Mouse (Mus musculus) heart, embryonic 12.5 days (tissue): ENCODE measurements around the gene Pck2. TPM values are rescaled to one million over a fixed set of nuclear protein-coding genes. Genes with fewer than 3 reads are reported as not detected.

Experiments
- ATAC-seq: fragments of 200-750 bp; cut with Nextera tagmentation; 2 replicates; pipeline ENCODE4 v1.8.0; 2017; ENCODE audit warnings: moderate TSS enrichment, moderate library complexity; ENCODE audit not compliant: insufficient number of reproducible peaks, low FRiP score
- H3K27ac ChIP-seq: fragments of 300-500 bp; sonication (generic); 2 replicates; pipeline ENCODE4 v1.5.1; 2016; ENCODE audit warnings: mild to moderate bottlenecking, moderate library complexity; ENCODE audit not compliant: poor library complexity, severe bottlenecking
- H3K27me3 ChIP-seq: fragments of 300-500 bp; sonication (generic); replicated peaks from 2 replicates; pipeline ENCODE4 v1.6.1; 2016; ENCODE audit warnings: mild to moderate bottlenecking, moderate library complexity
- H3K36me3 ChIP-seq: fragments of 300-500 bp; sonication (generic); 2 replicates; pipeline ENCODE4 v1.6.1; 2016; ENCODE audit warnings: mild to moderate bottlenecking, moderate library complexity
- H3K4me1 ChIP-seq: fragments of 300-500 bp; sonication (generic); replicated peaks from 2 replicates; pipeline ENCODE4 v1.6.1; 2016; ENCODE audit warnings: mild to moderate bottlenecking
- H3K4me2 ChIP-seq: fragments of 300-500 bp; sonication (generic); 2 replicates; pipeline ENCODE4 v1.6.1; 2016; ENCODE audit warnings: mild to moderate bottlenecking, moderate library complexity
- H3K4me3 ChIP-seq: fragments of 300-500 bp; sonication (generic); 2 replicates; pipeline ENCODE4 v1.5.1; 2016; ENCODE audit warnings: mild to moderate bottlenecking
- H3K9ac ChIP-seq: fragments of 300-500 bp; sonication (generic); 2 replicates; pipeline ENCODE4 v1.6.1; 2016; ENCODE audit warnings: mild to moderate bottlenecking, moderate library complexity
- H3K9me3 ChIP-seq: fragments of 300-500 bp; sonication (generic); replicated peaks from 2 replicates; pipeline ENCODE4 v1.6.1; 2016; ENCODE audit warnings: mild to moderate bottlenecking, moderate library complexity
- WGBS: fragments of 180-500 bp; shearing (Covaris S2); methylation state at CpG from one replicate; pipeline ENCODE4 v1.1.7; 2016; 5-methylcytosine and 5-hydroxymethylcytosine counted together
- polyA plus RNA-seq: library from polyadenylated mRNA; unstranded; fragments of >200 nt; fragmentation: Nextera tagmentation; extraction: Ambion mirVana; gene quantifications from 2 replicates; pipeline ENCODE4 v1.2.1, GENCODE M21; 2016

Gene Pck2
- polyA plus RNA-seq, 1 experiment from 2014 or later, result 38.8 TPM

DNA sequence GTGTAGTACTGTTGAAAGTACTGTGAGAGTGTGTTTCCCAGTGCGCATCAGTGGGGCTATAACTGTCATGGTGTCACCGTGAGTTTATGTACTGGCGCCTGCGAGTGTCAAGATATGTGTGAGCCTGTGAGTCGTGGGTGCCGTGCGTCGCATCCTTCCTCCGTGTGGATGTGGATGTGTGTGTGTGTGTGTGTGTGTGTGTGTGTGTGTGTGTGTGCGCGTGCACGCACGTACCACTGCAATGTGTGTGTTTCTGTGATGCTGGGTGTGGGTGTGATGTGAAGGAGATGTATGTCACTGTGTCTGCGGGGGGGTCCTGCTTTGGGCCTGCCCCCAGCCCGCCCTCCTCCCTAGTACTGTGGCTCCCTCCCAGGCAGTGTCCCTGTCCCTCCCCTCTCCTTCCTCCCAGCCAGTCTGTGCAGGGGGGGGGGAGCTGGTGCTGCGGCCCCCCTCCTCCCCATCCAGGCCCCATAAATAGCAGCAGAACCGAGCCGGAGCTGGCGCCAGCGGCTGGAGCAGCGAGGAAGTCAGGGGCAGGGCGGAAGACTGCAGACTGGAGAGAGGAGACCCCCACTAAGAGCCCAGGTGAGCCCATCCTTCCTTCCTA is 29.8 kb upstream of the Pck2 start, which contains the start of gene Cpne6:
Cpne6 (plus strand) TSS at position 321 of the 607 bp plus-strand sequence.
- 55% methylated on average over 21 of the region's 22 CpGs for WGBS
- peaks cover 60% of the 10 kb centered on the region for H3K27me3 ChIP-seq
- no peak within 1 kb of the TSS for H3K27ac ChIP-seq
- peak within 1 kb of the TSS; percentile 32; the same call in 1 of the 2 replicates for H3K9ac ChIP-seq
- no peak for ATAC-seq
- no peaks in the 10 kb centered on the region for H3K36me3 ChIP-seq
- H3K9me3 ChIP-seq, result no peaks in the 10 kb centered on the region
- peaks cover 15% of the 10 kb centered on the region for H3K4me1 ChIP-seq
- H3K4me2 ChIP-seq, result peak within 1 kb of the TSS; percentile 52
- no peak within 1 kb of the TSS for H3K4me3 ChIP-seq

- WGBS, result 32% methylated on average over 7 of the region's 7 CpGs
- Histone ChIP-seq H3K9me3 (no peaks in the 10 kb centered on the region), H3K27me3 (peaks cover 69% of the 10 kb centered on the region), H3K36me3 (no peaks in the 10 kb centered on the region), H3K27ac (no peak overlapping the region), H3K9ac (0 out of 2 replicates have a peak overlapping the region, but pooled peaks have one; percentile 32), H3K4me2 (peak overlapping the region; percentile 52), H3K4me1 (peaks cover 15% of the 10 kb centered on the region), H3K4me3 (no peak overlapping the region)
- no peak for ATAC-seq
Measured at GRCm38 (mm10) chr14:55511037-55511436, 29.0 kb upstream of the Pck2 start.

GRCm38 (mm10) chr14:55513927-55514326 is 26.1 kb upstream of the Pck2 start:
- H3K27me3 ChIP-seq, result peaks cover 81% of the 10 kb centered on the region

DNA sequence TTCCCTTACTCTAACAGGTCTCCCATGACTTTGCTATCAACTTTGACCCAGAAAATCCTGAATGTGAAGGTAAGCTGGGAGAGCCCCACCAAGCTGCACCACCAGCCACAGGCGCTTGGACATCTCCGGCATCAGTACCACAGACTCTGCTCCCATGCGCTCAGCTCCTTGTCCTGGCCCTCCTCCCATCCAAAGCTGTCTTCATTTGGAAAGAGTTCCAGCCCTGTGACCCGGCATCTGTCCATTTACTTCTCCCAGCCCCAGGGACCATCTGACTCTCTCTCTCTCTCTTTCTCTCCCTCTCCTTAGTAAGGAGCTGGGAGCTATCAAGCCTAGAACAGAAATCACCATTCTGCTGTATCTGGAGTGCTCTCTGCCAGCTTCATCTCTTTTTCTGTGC is 24.2 kb upstream of the Pck2 start:
- Histone ChIP-seq H3K36me3 (no peaks in the 10 kb centered on the region), H3K9me3 (no peaks in the 10 kb centered on the region), H3K9ac (no peak overlapping the region), H3K27me3 (peaks cover 83% of the 10 kb centered on the region), H3K4me1 (peaks cover 14% of the 10 kb centered on the region), H3K4me2 (no peak overlapping the region), H3K4me3 (no peak overlapping the region), H3K27ac (no peak overlapping the region)
- WGBS, result 76% methylated on average over 4 of the region's 4 CpGs
- no peak for ATAC-seq

More at GRCm38 (mm10) chr14:55513927-55514326, 26.1 kb upstream of the Pck2 start:
- Histone ChIP-seq H3K9ac (no peak overlapping the region), H3K27ac (no peak overlapping the region), H3K9me3 (no peaks in the 10 kb centered on the region), H3K36me3 (no peaks in the 10 kb centered on the region), H3K4me1 (peaks cover 15% of the 10 kb centered on the region), H3K4me2 (no peak overlapping the region), H3K4me3 (no peak overlapping the region)
- no peak for ATAC-seq
- 32% methylated on average over 10 of the region's 10 CpGs for WGBS

GRCm38 (mm10) chr14:55518897-55519296 is 21.2 kb upstream of the Pck2 start:
- H3K4me3 ChIP-seq, result no peak overlapping the region
- H3K27ac ChIP-seq, result no peak overlapping the region
- H3K4me2 ChIP-seq, result no peak overlapping the region
- 65% methylated on average over 2 of the region's 2 CpGs for WGBS
- no peak for ATAC-seq
- H3K9ac ChIP-seq, result no peak overlapping the region
- H3K27me3 ChIP-seq, result peaks cover 87% of the 10 kb centered on the region
- H3K36me3 ChIP-seq, result no peaks in the 10 kb centered on the region
- peaks cover 11% of the 10 kb centered on the region for H3K4me1 ChIP-seq
- H3K9me3 ChIP-seq, result no peaks in the 10 kb centered on the region

DNA sequence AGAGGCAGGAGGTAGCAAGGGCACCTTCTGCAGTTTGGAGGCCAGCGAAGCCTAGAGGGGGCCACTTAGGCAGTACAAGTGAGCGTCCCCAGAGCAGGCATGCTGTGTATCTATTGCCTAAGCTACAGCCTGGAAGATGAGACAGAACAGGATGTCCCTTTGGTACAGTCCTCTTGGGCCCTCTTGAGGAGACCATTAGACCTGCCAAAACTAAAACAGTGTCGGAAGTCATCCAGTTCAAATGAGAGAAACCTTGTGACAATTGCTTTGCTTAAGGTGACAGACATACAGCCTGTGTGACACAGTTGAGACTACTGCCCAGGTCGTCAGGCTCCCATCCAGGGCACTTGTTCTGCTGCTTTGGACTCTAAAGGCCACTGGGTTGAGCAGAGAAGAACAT is 20.5 kb upstream of the Pck2 start:
- 51% methylated on average over 4 of the region's 4 CpGs for WGBS
- ATAC-seq, result no peak
- no peak overlapping the region for H3K4me3 ChIP-seq

GRCm38 (mm10) chr14:55520451-55521361 is 19.4 kb upstream of the Pck2 start:
- no peaks in the 10 kb centered on the region for H3K9me3 ChIP-seq
- no peaks in the 10 kb centered on the region for H3K36me3 ChIP-seq
- H3K27ac ChIP-seq, result no peak overlapping the region
- H3K4me2 ChIP-seq, result peak overlapping the region; percentile 93
- peak overlapping the region; percentile 53 for H3K4me3 ChIP-seq
- peaks cover 91% of the 10 kb centered on the region for H3K27me3 ChIP-seq
- peaks cover 24% of the 10 kb centered on the region for H3K4me1 ChIP-seq
- WGBS, result under 1% methylated on average over 61 of the region's 61 CpGs
- peak overlapping the region; percentile 66 for H3K9ac ChIP-seq
- no peak for ATAC-seq

More for the DNA sequence above, 20.5 kb upstream of the Pck2 start:
- no peaks in the 10 kb centered on the region for H3K9me3 ChIP-seq
- H3K4me1 ChIP-seq, result peaks cover 18% of the 10 kb centered on the region
- no peak overlapping the region for H3K9ac ChIP-seq
- H3K27ac ChIP-seq, result no peak overlapping the region
- H3K27me3 ChIP-seq, result peaks cover 94% of the 10 kb centered on the region
- no peaks in the 10 kb centered on the region for H3K36me3 ChIP-seq
- H3K4me2 ChIP-seq, result no peak overlapping the region

DNA sequence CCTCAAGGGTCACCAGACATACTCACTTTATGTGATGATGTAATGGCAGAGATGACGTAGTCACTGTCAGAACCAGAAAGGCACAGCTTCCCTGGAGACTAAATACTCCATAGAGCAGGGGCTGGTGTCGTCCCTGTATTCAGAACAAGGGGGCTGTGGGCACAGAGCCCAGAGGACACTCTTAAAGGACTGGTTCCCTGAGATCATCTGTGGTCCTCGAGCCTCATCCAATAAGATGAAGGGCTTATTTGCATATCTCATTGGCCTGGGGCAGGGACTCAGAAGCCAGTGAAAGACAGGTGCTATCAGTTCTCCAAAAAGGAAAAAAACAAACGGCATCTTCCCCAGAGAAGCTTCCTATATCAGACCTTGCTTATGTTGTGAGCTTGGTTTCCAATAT is 16.0 kb upstream of the Pck2 start:
- 39% methylated on average over 4 of the region's 4 CpGs for WGBS
- no peak overlapping the region for H3K9ac ChIP-seq

DNA sequence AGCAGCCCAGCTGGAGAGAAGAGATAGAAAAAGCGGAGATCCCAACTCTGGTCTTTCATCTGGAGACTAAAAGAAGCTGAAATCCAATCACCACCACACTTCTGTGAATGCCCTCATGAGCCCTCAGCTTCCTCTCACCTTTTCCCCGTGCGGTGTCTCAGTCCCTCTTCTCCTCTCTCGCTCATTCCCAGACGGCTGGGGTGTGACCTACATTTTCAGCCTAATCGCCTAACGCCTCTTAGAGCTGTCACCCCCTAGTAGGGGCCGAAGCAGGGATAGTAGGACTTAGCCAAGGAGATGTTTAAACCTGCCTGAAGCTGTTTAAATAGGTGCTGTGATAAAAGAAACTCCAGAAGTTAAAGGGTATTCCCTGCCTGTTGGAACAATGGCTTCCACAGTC is 15.3 kb upstream of the Pck2 start, which contains the start of gene Nrl:
Nrl (minus strand) TSS at position 197 of the 400 bp plus-strand sequence.
- H3K36me3 ChIP-seq, result no peaks in the 10 kb centered on the region
- no peak within 1 kb of the TSS for H3K9ac ChIP-seq
- peaks cover 24% of the 10 kb centered on the region for H3K4me1 ChIP-seq
- no peak for ATAC-seq
- no peak within 1 kb of the TSS for H3K4me3 ChIP-seq
- no peak within 1 kb of the TSS for H3K27ac ChIP-seq
- no peak within 1 kb of the TSS for H3K4me2 ChIP-seq
- H3K27me3 ChIP-seq, result peaks cover 59% of the 10 kb centered on the region
- 11% methylated on average over 8 of the region's 8 CpGs for whole genome bisulfite sequencing
- H3K9me3 ChIP-seq, result no peaks in the 10 kb centered on the region

More for the DNA sequence above, 16.0 kb upstream of the Pck2 start:
- Histone ChIP-seq H3K27ac (no peak overlapping the region), H3K4me2 (no peak overlapping the region), H3K4me3 (no peak overlapping the region), H3K36me3 (no peaks in the 10 kb centered on the region), H3K4me1 (peaks cover 24% of the 10 kb centered on the region), H3K9me3 (no peaks in the 10 kb centered on the region), H3K27me3 (peaks cover 59% of the 10 kb centered on the region)
- no peak for ATAC-seq

DNA sequence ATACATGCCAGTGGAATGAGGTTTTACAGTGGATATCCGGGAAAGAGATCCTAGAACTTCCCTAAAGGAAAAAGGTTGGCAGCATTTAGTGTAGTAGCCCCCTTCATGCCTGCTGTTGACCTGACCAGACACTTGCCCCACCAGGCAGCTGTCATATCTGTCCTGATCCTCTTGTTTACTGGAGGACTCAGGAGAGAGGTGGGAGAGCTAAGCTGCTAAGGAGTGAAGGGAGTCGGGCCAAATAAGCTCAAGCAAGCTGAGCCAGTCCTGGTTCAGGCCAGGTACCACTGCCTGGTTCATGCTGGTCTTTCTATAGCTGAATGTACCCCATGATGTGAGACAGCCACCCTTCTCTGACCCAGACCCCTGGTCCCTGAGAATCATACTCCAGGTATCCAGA is 13.4 kb upstream of the Pck2 start:
- Histone ChIP-seq H3K9ac (no peak overlapping the region), H3K27ac (no peak overlapping the region), H3K36me3 (no peaks in the 10 kb centered on the region), H3K27me3 (peaks cover 52% of the 10 kb centered on the region), H3K9me3 (no peaks in the 10 kb centered on the region), H3K4me1 (peaks cover 12% of the 10 kb centered on the region), H3K4me2 (no peak overlapping the region), H3K4me3 (no peak overlapping the region)
- 70% methylated on average over 2 of the region's 2 CpGs for WGBS
- no peak for ATAC-seq

GRCm38 (mm10) chr14:55527940-55528339 is 12.1 kb upstream of the Pck2 start:
- Histone ChIP-seq H3K4me1 (peaks cover 12% of the 10 kb centered on the region), H3K4me2 (no peak overlapping the region), H3K27ac (no peak overlapping the region), H3K9me3 (no peaks in the 10 kb centered on the region), H3K9ac (no peak overlapping the region), H3K36me3 (no peaks in the 10 kb centered on the region), H3K27me3 (peaks cover 39% of the 10 kb centered on the region), H3K4me3 (no peak overlapping the region)
- no peak for ATAC-seq
- 22% methylated on average over 3 of the region's 3 CpGs for WGBS
